Mouse (Mus musculus) thymus, postnatal 14 days (tissue): ENCODE results near the gene Coa7.
A peak's percentile ranks its signal among the peaks of the same experiment; 100 is the strongest.

Source experiments
- DNase-seq: peaks from one replicate; pipeline ENCODE4 v3.0.0; 2021

Coa7 gene

GRCm38 (mm10) chr4:108327730-108328484, at the start of gene Coa7:
Gene Coa7, plus strand, starts transcription at chr4:108328140.
- peak; percentile 98 for DNase-seq

GRCm38 (mm10) chr4:108300266-108300665, 27.7 kb upstream of the Coa7 start:
- DNase-seq: peak; percentile 62

- DNase-seq: peak; percentile 92
These were observed 27.1 kb upstream of the Coa7 start, which contains the start of gene Zyg11b for GRCm38 (mm10) chr4:108300670-108301373. Gene Zyg11b, minus strand, starts transcription at chr4:108301096.

GRCm38 (mm10) chr4:108302296-108302890, 25.5 kb upstream of the Coa7 start:
- DNase-seq: no peak

GRCm38 (mm10) chr4:108310706-108311105, 17.2 kb upstream of the Coa7 start:
- peak; percentile 44 for DNase-seq

- DNase-seq: no peak
These were observed 13.9 kb upstream of the Coa7 start for GRCm38 (mm10) chr4:108314041-108314440.

- peak; percentile 51 for DNase-seq
These were observed 10.0 kb upstream of the Coa7 start for GRCm38 (mm10) chr4:108317656-108318605.

GRCm38 (mm10) chr4:108318649-108319615, 9.0 kb upstream of the Coa7 start:
- peak; percentile 84 for DNase-seq

- peak; percentile 52 for DNase-seq
These were observed 8.2 kb upstream of the Coa7 start for GRCm38 (mm10) chr4:108319747-108320146.

- no peak for DNase-seq
These were observed 7.1 kb upstream of the Coa7 start for GRCm38 (mm10) chr4:108320627-108321380.

GRCm38 (mm10) chr4:108323588-108323987, 4.4 kb upstream of the Coa7 start:
- no peak for DNase-seq

GRCm38 (mm10) chr4:108327071-108327579, 815 bp upstream of the Coa7 start:
- no peak for DNase-seq

- DNase-seq: no peak
These were observed 1.9 kb downstream of the Coa7 start for GRCm38 (mm10) chr4:108329840-108330239.

GRCm38 (mm10) chr4:108332041-108332440, 4.1 kb downstream of the Coa7 start:
- DNase-seq: no peak

- DNase-seq: no peak
These were observed 7.5 kb downstream of the Coa7 start for GRCm38 (mm10) chr4:108335413-108335812.

GRCm38 (mm10) chr4:108336765-108337164, 8.8 kb downstream of the Coa7 start:
- DNase-seq: no peak

GRCm38 (mm10) chr4:108337817-108338216, 9.9 kb downstream of the Coa7 start:
- no peak for DNase-seq

- no peak for DNase-seq
These were observed 10.4 kb downstream of the Coa7 start for GRCm38 (mm10) chr4:108338321-108338733.

GRCm38 (mm10) chr4:108338811-108339210, 10.9 kb downstream of the Coa7 start:
- no peak for DNase-seq

GRCm38 (mm10) chr4:108339277-108339690, 11.3 kb downstream of the Coa7 start:
- peak; percentile 59 for DNase-seq
